10 mouse cellular contexts compared by ENCODE assay signal in the genomic region with DNA sequence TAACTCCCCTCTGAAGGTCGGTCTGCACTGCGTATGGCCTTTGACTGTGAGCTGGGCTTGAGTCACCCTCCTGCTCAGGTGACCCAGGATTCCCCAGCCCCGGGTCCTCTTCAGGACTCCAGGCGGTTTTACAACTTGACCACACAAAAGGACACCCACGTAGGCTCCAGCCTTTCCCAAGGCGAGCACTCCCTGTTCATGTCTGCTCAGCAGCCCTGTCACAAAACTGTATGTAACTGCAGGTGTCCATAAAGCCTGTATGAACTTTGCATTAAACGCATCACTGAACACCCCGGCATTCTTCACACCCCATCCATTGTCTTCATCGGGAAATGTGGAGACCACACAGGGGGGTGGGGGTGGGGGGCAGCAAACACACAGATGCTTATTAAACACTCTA. TPM values are rescaled to one million over a fixed set of nuclear protein-coding genes. Genes with fewer than 3 reads are reported as not detected.
DNase-seq lines count a peak whose midpoint lies in the region; ATAC-seq and TF ChIP-seq lines count a peak whose summit lies in the region.
"Had no signal": no experiment of that assay in that cellular context is flagged by ENCODE, and none has a peak within 500 bp of the region (broad histone marks: within the 10 kb centered on the region; RNA-seq: fewer than 3 reads in every experiment).

No protein-coding gene starts in this region.

- H3K4me3 ChIP-seq in heart, embryonic 13.5 days = peak overlapping the region; percentile 81
- H3K4me3 ChIP-seq in hindbrain, postnatal 0 days (ENCODE audit: low read length) = peak overlapping the region; percentile 85
- peak overlapping the region; percentile 16 for H3K4me3 ChIP-seq in myocyte

- TF ChIP-seq CTCF in hindbrain, postnatal 0 days (IDR thresholded peaks at IDR 0.05; ENCODE audit: low read depth) = no peak

- H3K27ac ChIP-seq in heart, embryonic 13.5 days (replicated peaks) = no peak overlapping the region
- peak overlapping the region; percentile 90 for H3K27ac ChIP-seq in hindbrain, postnatal 0 days

- WGBS in heart, embryonic 13.5 days = 26% methylated on average over 9 of the region's 9 CpGs
- WGBS in hindbrain, postnatal 0 days = 5% methylated on average over 9 of the region's 9 CpGs

- H3K36me3 ChIP-seq in heart, embryonic 13.5 days = no peaks in the 10 kb centered on the region
- no peaks in the 10 kb centered on the region for H3K36me3 ChIP-seq in hindbrain, postnatal 0 days (ENCODE audit: insufficient read depth, low read length)
- no peaks in the 10 kb centered on the region for H3K36me3 ChIP-seq in myocyte (ENCODE audit: control insufficient read depth, insufficient read depth)

- no peaks in the 10 kb centered on the region for H3K79me2 ChIP-seq in myocyte (ENCODE audit: control insufficient read depth, insufficient read depth)

- H3ac ChIP-seq in myocyte (ENCODE audit: control insufficient read depth, insufficient read length) = no peak overlapping the region

- H3K4me1 ChIP-seq in heart, embryonic 13.5 days = peaks cover 12% of the 10 kb centered on the region
- H3K4me1 ChIP-seq in hindbrain, postnatal 0 days (ENCODE audit: insufficient read depth, low read length) = peaks cover 5% of the 10 kb centered on the region

- no peak for DNase-seq in heart, postnatal 25 days (ENCODE audit: low spot score)
- peak; percentile 17 for DNase-seq in embryo, embryonic 10 days (ENCODE audit: low spot score)
- no peak for DNase-seq in hindbrain, postnatal 0 days (ENCODE audit: low spot score)
- DNase-seq in cerebellum, adult 11 months = no peak
- no peak for DNase-seq in urinary bladder, adult 2 months (ENCODE audit: low spot score)
- DNase-seq in adrenal gland, postnatal 36 days = no peak
- DNase-seq: cerebellum, postnatal 25 days; lung, adult 2 months had no signal

- intact Hi-C loops in heart, postnatal 25 days (cut with DNase I) = loop anchor here (5.0 kb wide), 2 partner anchors 74 to 139 kb away; no protein-coding TSS in a partner anchor

- peaks cover 21% of the 10 kb centered on the region for H3K27me3 ChIP-seq in heart, embryonic 13.5 days (replicated peaks)
- H3K27me3 ChIP-seq in hindbrain, postnatal 0 days (ENCODE audit: insufficient read depth, low read length) = no peaks in the 10 kb centered on the region
- peaks cover 7% of the 10 kb centered on the region for H3K27me3 ChIP-seq in myocyte (ENCODE audit: control insufficient read depth, insufficient read depth, insufficient read length)

- no peak for ATAC-seq in heart, embryonic 13.5 days (ENCODE audit: extremely low read depth, insufficient number of reproducible peaks, low FRiP score, low TSS enrichment)
- no peak for ATAC-seq in hindbrain, postnatal 0 days

- peak overlapping the region; percentile 91 for H3K9ac ChIP-seq in heart, embryonic 13.5 days
- peak overlapping the region; percentile 90 for H3K9ac ChIP-seq in hindbrain, postnatal 0 days (replicated peaks; ENCODE audit: low read length)

- peak overlapping the region; percentile 81 for H3K4me2 ChIP-seq in heart, embryonic 13.5 days
- H3K4me2 ChIP-seq in hindbrain, postnatal 0 days (ENCODE audit: low read depth, low read length) = peak overlapping the region; percentile 72
- H3K4me2 ChIP-seq in myocyte (ENCODE audit: low read depth) = no peak overlapping the region

- no peak for TF ChIP-seq POLR2A in myocyte (IDR thresholded peaks at IDR 0.05; ENCODE audit: insufficient read length, low read depth)

- H3K9me3 ChIP-seq in heart, embryonic 13.5 days = no peaks in the 10 kb centered on the region
- no peaks in the 10 kb centered on the region for H3K9me3 ChIP-seq in hindbrain, postnatal 0 days (ENCODE audit: low read length)

TF ChIP-seq in myocyte, 11 proteins besides CTCF, POLR2A, EP300 and RAD21:
- TF ChIP-seq CEBPB (IDR thresholded peaks at IDR 0.05; ENCODE audit: insufficient read depth, poor library complexity, severe bottlenecking) = no peak

RNA-seq across cellular contexts. Expression of a gene that starts 1.2 kb away (rescaled TPM):
- 8.0 and 8.9 TPM in 2 replicates for polyA plus RNA-seq in heart, embryonic 13.5 days (2015; fragmentation: Nextera tagmentation; extraction: Ambion mirVana)
- total RNA-seq in heart, postnatal 25 days (2021) = 1 to 10 TPM; 2.0 to 2.4 TPM
- total RNA-seq in hindbrain, postnatal 0 days (2014; rRNA removed) = 18.8 and 27.9 TPM in 2 replicates
- 24.4 TPM in 2 replicates for polyA plus RNA-seq in hindbrain, postnatal 0 days (2015; fragmentation: Nextera tagmentation; extraction: Ambion mirVana)
- 1.2 TPM for polyA plus RNA-seq in myocyte (2012; fragmentation: generic; extraction: Trizol)
- 4.9 and 5.2 TPM in 2 replicates for polyA plus RNA-seq in urinary bladder, adult 2 months (2012; rRNA removed)
- 1 to 10 TPM; 1.9 to 3.5 TPM for total RNA-seq in adrenal gland, postnatal 36 days (2021)

RNA-seq across cellular contexts. Expression of a gene that starts 51.2 kb away (rescaled TPM):
- polyA plus RNA-seq in heart, embryonic 13.5 days (2015; fragmentation: Nextera tagmentation; extraction: Ambion mirVana) = 36.2 and 41.6 TPM in 2 replicates
- total RNA-seq in heart, postnatal 25 days (2021) = 10 to 100 TPM; 32.9 to 34.1 TPM
- total RNA-seq in hindbrain, postnatal 0 days (2014; rRNA removed) = 13.9 and 17.0 TPM in 2 replicates
- 57.6 and 59.8 TPM in 2 replicates for polyA plus RNA-seq in hindbrain, postnatal 0 days (2015; fragmentation: Nextera tagmentation; extraction: Ambion mirVana)
- polyA plus RNA-seq in myocyte (2012; fragmentation: generic; extraction: Trizol) = 27.8 TPM
- 22.8 and 27.8 TPM in 2 replicates for polyA plus RNA-seq in urinary bladder, adult 2 months (2012; rRNA removed)
- total RNA-seq in adrenal gland, postnatal 36 days (2021) = 10 to 100 TPM; 33.8 to 47.4 TPM

Comparison
In these comparisons a context has a peak if more than half of its experiments do, and no peak if none do; other contexts are left out.
1. H3K4me3 ChIP-seq: peak in every context shown above with its lines; median percentile 85 in hindbrain, postnatal 0 days; 81 in heart, embryonic 13.5 days; 16 in myocyte.